Comparison of ENCODE assay signal across 21 mouse cellular contexts in genomic region chr9:63884971-63885370, GRCm38 (mm10).
A peak's percentile ranks its signal among the peaks of the same experiment; 100 is the strongest.
DNase-seq lines count a peak whose midpoint lies in the region; ATAC-seq and TF ChIP-seq lines count a peak whose summit lies in the region.
"Had no signal": no experiment of that assay in that cellular context is flagged by ENCODE, and none has a peak within 500 bp of the region (broad histone marks: within the 10 kb centered on the region; RNA-seq: fewer than 3 reads in every experiment).

No protein-coding gene starts in this region.

- peak; percentile 79 to 81 for DNase-seq in cerebellum, postnatal 10 days
- peak; percentile 33 for DNase-seq in forebrain, embryonic 11.5 days (ENCODE audit: low spot score)
- no peak for DNase-seq in forebrain, postnatal 0 days
- DNase-seq: adrenal gland, adult 2 months; adrenal gland, postnatal 14 days; gastrocnemius, adult 2 months; gastrocnemius, postnatal 14 days; heart, adult 11 months; kidney, adult 2 months had no signal

- H3K9ac ChIP-seq in forebrain, embryonic 11.5 days (ENCODE audit: low read length) = no peak overlapping the region
- H3K9ac ChIP-seq in forebrain, embryonic 16.5 days (replicated peaks; ENCODE audit: low read depth, low read length) = no peak overlapping the region
- H3K9ac ChIP-seq in forebrain, embryonic 15.5 days (replicated peaks) = no peak overlapping the region
- no peak overlapping the region for H3K9ac ChIP-seq in forebrain, postnatal 0 days
- no peak overlapping the region for H3K9ac ChIP-seq in neural tube, embryonic 13.5 days
- H3K9ac ChIP-seq in neural tube, embryonic 15.5 days (replicated peaks) = no peak overlapping the region
- H3K9ac ChIP-seq: embryonic facial prominence, embryonic 12.5 days; hindbrain, embryonic 12.5 days; hindbrain, embryonic 15.5 days had no signal

- no peaks in the 10 kb centered on the region for H3K9me3 ChIP-seq in forebrain, embryonic 11.5 days (ENCODE audit: control insufficient read depth, low read length)
- H3K9me3 ChIP-seq in forebrain, embryonic 16.5 days (ENCODE audit: control insufficient read depth, low read length) = no peaks in the 10 kb centered on the region
- no peaks in the 10 kb centered on the region for H3K9me3 ChIP-seq in forebrain, embryonic 15.5 days
- no peaks in the 10 kb centered on the region for H3K9me3 ChIP-seq in forebrain, postnatal 0 days (ENCODE audit: low read length)
- no peaks in the 10 kb centered on the region for H3K9me3 ChIP-seq in neural tube, embryonic 13.5 days
- no peaks in the 10 kb centered on the region for H3K9me3 ChIP-seq in neural tube, embryonic 15.5 days (replicated peaks)
- H3K9me3 ChIP-seq: embryonic facial prominence, embryonic 12.5 days; hindbrain, embryonic 12.5 days; hindbrain, embryonic 15.5 days had no signal

- peaks cover 13% of the 10 kb centered on the region for H3K4me1 ChIP-seq in forebrain, embryonic 11.5 days (replicated peaks; ENCODE audit: control insufficient read depth, insufficient read depth, low read length)
- peaks cover 30% of the 10 kb centered on the region for H3K4me1 ChIP-seq in forebrain, embryonic 16.5 days (replicated peaks; ENCODE audit: control insufficient read depth, insufficient read depth, low read length)
- H3K4me1 ChIP-seq in forebrain, embryonic 15.5 days = peaks cover 35% of the 10 kb centered on the region
- peaks cover 14% of the 10 kb centered on the region for H3K4me1 ChIP-seq in forebrain, postnatal 0 days (ENCODE audit: insufficient read depth)
- H3K4me1 ChIP-seq in neural tube, embryonic 13.5 days (replicated peaks) = peaks cover 52% of the 10 kb centered on the region
- H3K4me1 ChIP-seq in neural tube, embryonic 15.5 days = peaks cover 35% of the 10 kb centered on the region

- no peak overlapping the region for H3K4me3 ChIP-seq in forebrain, embryonic 11.5 days (ENCODE audit: low read depth, low read length)
- no peak overlapping the region for H3K4me3 ChIP-seq in forebrain, embryonic 16.5 days (replicated peaks; ENCODE audit: low read length)
- no peak overlapping the region for H3K4me3 ChIP-seq in forebrain, embryonic 15.5 days
- no peak overlapping the region for H3K4me3 ChIP-seq in forebrain, postnatal 0 days (ENCODE audit: low read depth, low read length)
- no peak overlapping the region for H3K4me3 ChIP-seq in neural tube, embryonic 13.5 days
- no peak overlapping the region for H3K4me3 ChIP-seq in neural tube, embryonic 15.5 days (replicated peaks)
- H3K4me3 ChIP-seq: embryonic facial prominence, embryonic 12.5 days; erythroblast, embryonic 14.5 days; gastrocnemius, adult 2 months; hindbrain, embryonic 12.5 days; hindbrain, embryonic 15.5 days had no signal

- no peak overlapping the region for H3K27ac ChIP-seq in forebrain, embryonic 11.5 days (ENCODE audit: low read depth, low read length)
- no peak overlapping the region for H3K27ac ChIP-seq in forebrain, embryonic 16.5 days (ENCODE audit: low read length)
- H3K27ac ChIP-seq in forebrain, embryonic 15.5 days (replicated peaks) = peak overlapping the region; percentile 59
- H3K27ac ChIP-seq in forebrain, postnatal 0 days (ENCODE audit: low read depth, low read length) = no peak overlapping the region
- H3K27ac ChIP-seq in neural tube, embryonic 13.5 days (replicated peaks) = peak overlapping the region; percentile 46
- H3K27ac ChIP-seq in neural tube, embryonic 15.5 days (replicated peaks) = no peak overlapping the region
- H3K27ac ChIP-seq: embryonic facial prominence, embryonic 12.5 days; gastrocnemius, adult 2 months; hindbrain, embryonic 12.5 days; hindbrain, embryonic 15.5 days had no signal

- no peaks in the 10 kb centered on the region for H3K27me3 ChIP-seq in forebrain, embryonic 11.5 days (ENCODE audit: control insufficient read depth, insufficient read depth, low read length)
- H3K27me3 ChIP-seq in forebrain, embryonic 16.5 days (replicated peaks; ENCODE audit: control insufficient read depth, insufficient read depth, low read length) = no peaks in the 10 kb centered on the region
- H3K27me3 ChIP-seq in forebrain, embryonic 15.5 days = no peaks in the 10 kb centered on the region
- H3K27me3 ChIP-seq in forebrain, postnatal 0 days (ENCODE audit: insufficient read depth, low read length) = no peaks in the 10 kb centered on the region
- H3K27me3 ChIP-seq in neural tube, embryonic 13.5 days = peaks cover 33% of the 10 kb centered on the region
- peaks cover 3% of the 10 kb centered on the region; the same call in 1 of the 2 replicates for H3K27me3 ChIP-seq in neural tube, embryonic 15.5 days (replicated peaks)
- H3K27me3 ChIP-seq: embryonic facial prominence, embryonic 12.5 days had no signal

- TF ChIP-seq CTCF in forebrain, postnatal 0 days (IDR thresholded peaks at IDR 0.05; ENCODE audit: low read depth) = no peak

- 96% methylated on average over 2 of the region's 2 CpGs for WGBS in forebrain, embryonic 11.5 days
- 59% methylated on average over 2 of the region's 2 CpGs for WGBS in forebrain, embryonic 16.5 days
- WGBS in forebrain, embryonic 15.5 days = 48% methylated on average over 2 of the region's 2 CpGs
- WGBS in forebrain, postnatal 0 days = 52% methylated on average over 2 of the region's 2 CpGs
- WGBS in neural tube, embryonic 13.5 days = 75% methylated on average over 2 of the region's 2 CpGs
- WGBS in neural tube, embryonic 15.5 days = 53% methylated on average over 2 of the region's 2 CpGs

- no peaks in the 10 kb centered on the region for H3K36me3 ChIP-seq in forebrain, embryonic 11.5 days (ENCODE audit: control insufficient read depth, insufficient read depth, low read length)
- no peaks in the 10 kb centered on the region for H3K36me3 ChIP-seq in forebrain, embryonic 16.5 days (ENCODE audit: control insufficient read depth, insufficient read depth)
- no peaks in the 10 kb centered on the region for H3K36me3 ChIP-seq in forebrain, embryonic 15.5 days
- H3K36me3 ChIP-seq in forebrain, postnatal 0 days (ENCODE audit: insufficient read depth) = no peaks in the 10 kb centered on the region
- no peaks in the 10 kb centered on the region for H3K36me3 ChIP-seq in neural tube, embryonic 13.5 days
- no peaks in the 10 kb centered on the region for H3K36me3 ChIP-seq in neural tube, embryonic 15.5 days
- H3K36me3 ChIP-seq: embryonic facial prominence, embryonic 12.5 days; hindbrain, embryonic 12.5 days; hindbrain, embryonic 15.5 days had no signal

- no peak overlapping the region for H3K4me2 ChIP-seq in forebrain, embryonic 11.5 days (ENCODE audit: low read depth, low read length, severe bottlenecking)
- no peak overlapping the region for H3K4me2 ChIP-seq in forebrain, embryonic 16.5 days (ENCODE audit: low read length)
- H3K4me2 ChIP-seq in forebrain, embryonic 15.5 days (replicated peaks) = no peak overlapping the region
- H3K4me2 ChIP-seq in forebrain, postnatal 0 days (ENCODE audit: low read depth) = no peak overlapping the region
- H3K4me2 ChIP-seq in neural tube, embryonic 13.5 days = no peak overlapping the region
- no peak overlapping the region for H3K4me2 ChIP-seq in neural tube, embryonic 15.5 days
- H3K4me2 ChIP-seq: embryonic facial prominence, embryonic 12.5 days; heart, embryonic 11.5 days; hindbrain, embryonic 12.5 days; hindbrain, embryonic 15.5 days had no signal

- no peak for ATAC-seq in cerebellum, adult (ENCODE audit: insufficient number of reproducible peaks, low FRiP score, low TSS enrichment)
- no peak for ATAC-seq in forebrain, embryonic 11.5 days (replicated peaks; ENCODE audit: low FRiP score)
- no peak for ATAC-seq in forebrain, embryonic 16.5 days
- no peak for ATAC-seq in forebrain, embryonic 15.5 days (replicated peaks)
- no peak for ATAC-seq in forebrain, postnatal 0 days
- ATAC-seq in neural tube, embryonic 13.5 days (ENCODE audit: low read depth) = no peak
- ATAC-seq in neural tube, embryonic 15.5 days (ENCODE audit: low FRiP score) = no peak
- ATAC-seq: CD4-positive, CD25-positive, alpha-beta regulatory T cell, adult 4 months; intestine, postnatal 0 days had no signal

Comparison
In these comparisons a context has a peak if more than half of its experiments do, and no peak if none do; other contexts are left out.
1. H3K27ac ChIP-seq: peak in forebrain, embryonic 15.5 days (single experiment) and neural tube, embryonic 13.5 days (single experiment); none in forebrain, embryonic 11.5 days (single experiment), forebrain, embryonic 16.5 days (single experiment), forebrain, postnatal 0 days (single experiment) and neural tube, embryonic 15.5 days (single experiment).